Mouse (Mus musculus): ENCODE data around the gene Eng.

The Eng gene

DNA sequence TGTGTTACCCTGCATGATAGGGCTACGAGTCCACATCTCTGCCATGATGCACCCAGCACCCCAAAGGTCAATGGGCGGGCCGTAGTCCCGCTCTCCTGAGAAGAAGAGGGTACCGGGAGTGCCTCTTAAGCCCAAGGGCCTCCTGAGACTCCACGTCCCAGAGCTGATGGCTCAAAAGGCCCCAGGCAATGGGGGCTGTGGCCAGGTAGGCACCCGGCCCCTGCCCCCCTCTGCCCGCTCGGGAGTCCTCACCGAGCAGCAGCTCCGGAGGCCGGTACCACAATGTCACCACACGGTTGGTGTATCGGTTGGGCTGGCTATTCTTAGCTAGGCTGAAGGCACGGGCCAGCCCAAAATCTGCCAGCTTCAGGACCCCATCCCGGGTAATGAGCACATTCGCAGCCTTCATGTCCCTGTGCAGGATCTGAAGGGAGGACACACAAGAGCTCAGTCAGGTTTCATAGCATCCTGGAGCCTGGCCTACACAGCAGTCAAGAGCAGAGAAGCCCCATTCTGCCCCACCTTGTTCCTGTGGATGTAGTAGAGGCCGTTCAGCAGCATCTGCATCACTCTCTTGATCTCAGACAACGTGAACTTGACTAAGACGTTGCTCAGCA, 63.2 kb downstream of the Eng start:
- no peak for DNase-seq (ENCODE audit: low spot score in 2 of 2)

- no peak for DNase-seq (ENCODE audit: low spot score in 2 of 2)
These were observed 64.0 kb downstream of the Eng start for GRCm38 (mm10) chr2:32710425-32710824.

- DNase-seq (ENCODE audit: low spot score in 2 of 2): no peak
These were observed 65.1 kb downstream of the Eng start for GRCm38 (mm10) chr2:32711301-32712056.

GRCm38 (mm10) chr2:32712108-32712551, 65.7 kb downstream of the Eng start:
- peak in 1 of 2 experiments; percentile 36 for DNase-seq (ENCODE audit: low spot score in 2 of 2)

- peak; percentile 88 to 89 for DNase-seq (ENCODE audit: low spot score in 2 of 2)
These were observed 66.2 kb downstream of the Eng start for GRCm38 (mm10) chr2:32712586-32712933.

- DNase-seq (ENCODE audit: low spot score in 2 of 2): peak; percentile 87 to 88
These were observed 66.8 kb downstream of the Eng start, which contains the start of gene Cdk9 for GRCm38 (mm10) chr2:32712934-32713817. Gene Cdk9 (minus strand): TSS chr2:32713076.

DNA sequence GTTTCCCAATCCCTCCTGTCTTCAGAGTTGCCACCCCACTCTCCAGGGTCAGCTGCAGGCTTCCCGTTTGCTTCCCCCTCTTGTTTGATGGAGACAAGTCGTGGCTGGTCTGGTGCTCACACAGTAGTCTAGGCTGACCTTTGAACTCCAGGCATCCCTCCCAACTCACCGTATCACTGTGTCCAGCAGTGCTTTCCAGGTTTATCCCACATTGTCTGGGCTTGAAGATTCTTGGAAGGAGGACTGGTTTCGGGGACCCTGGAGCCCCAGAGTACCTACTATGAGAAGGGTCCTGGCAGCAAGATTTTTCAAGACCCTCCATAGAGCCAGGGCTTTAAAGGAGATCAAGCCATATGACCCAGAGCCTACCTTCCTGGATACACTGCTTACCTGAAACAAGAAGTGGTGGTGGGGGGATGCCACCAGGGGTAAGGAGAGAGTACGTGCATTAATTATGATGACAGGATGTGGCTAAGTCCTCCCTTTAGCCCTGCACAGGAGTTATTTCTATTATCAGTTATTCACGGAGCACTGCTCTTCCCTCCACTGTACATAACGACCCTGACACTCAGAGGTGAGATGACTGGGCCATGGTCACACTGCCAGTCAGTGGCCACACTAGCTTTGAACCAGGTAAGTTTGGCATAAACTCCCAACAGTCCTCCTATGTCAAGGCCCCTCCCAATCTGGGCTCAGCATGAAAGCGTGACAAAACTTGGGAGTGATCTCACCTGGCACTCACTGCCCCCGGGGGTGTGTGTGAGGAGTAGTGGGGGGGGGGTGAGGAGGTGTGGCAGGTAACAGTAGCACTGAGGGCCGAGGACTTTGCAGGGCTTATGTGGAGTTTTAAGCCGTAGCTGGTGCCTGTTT, 68.0 kb downstream of the Eng start:
- no peak for DNase-seq (ENCODE audit: low spot score in 2 of 2)

GRCm38 (mm10) chr2:32714987-32715425, 68.6 kb downstream of the Eng start:
- DNase-seq (ENCODE audit: low spot score in 2 of 2): no peak

GRCm38 (mm10) chr2:32718761-32719160, 72.4 kb downstream of the Eng start:
- DNase-seq (ENCODE audit: low spot score in 2 of 2): peak in 1 of 2 experiments; percentile 20

DNA sequence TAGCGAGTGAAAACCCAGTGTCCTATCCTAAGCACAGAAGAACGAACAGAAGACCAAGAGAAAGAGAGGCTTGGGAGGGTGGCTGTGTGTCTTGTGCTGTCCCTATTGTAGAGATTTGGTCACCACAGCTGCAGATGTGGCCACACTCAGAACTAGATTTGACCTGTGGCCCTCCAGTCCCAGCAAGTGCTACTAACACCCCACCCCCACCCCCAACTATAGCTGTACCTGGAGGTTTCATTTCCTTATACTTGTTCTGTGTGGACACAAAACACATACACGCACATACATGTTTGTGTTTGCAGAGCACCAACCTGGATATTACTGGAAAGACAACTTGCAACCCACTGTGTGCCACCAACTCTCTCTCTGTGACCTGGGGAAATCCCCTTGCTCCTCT, 73.7 kb downstream of the Eng start:
- DNase-seq (ENCODE audit: low spot score in 2 of 2): no peak

- DNase-seq (ENCODE audit: low spot score in 2 of 2): no peak
These were observed 74.4 kb downstream of the Eng start, which contains the start of gene Sh2d3c for GRCm38 (mm10) chr2:32720681-32721229. Gene Sh2d3c (plus strand): TSS chr2:32721055.

GRCm38 (mm10) chr2:32722046-32722445, 75.7 kb downstream of the Eng start:
- DNase-seq (ENCODE audit: low spot score in 2 of 2): no peak

DNA sequence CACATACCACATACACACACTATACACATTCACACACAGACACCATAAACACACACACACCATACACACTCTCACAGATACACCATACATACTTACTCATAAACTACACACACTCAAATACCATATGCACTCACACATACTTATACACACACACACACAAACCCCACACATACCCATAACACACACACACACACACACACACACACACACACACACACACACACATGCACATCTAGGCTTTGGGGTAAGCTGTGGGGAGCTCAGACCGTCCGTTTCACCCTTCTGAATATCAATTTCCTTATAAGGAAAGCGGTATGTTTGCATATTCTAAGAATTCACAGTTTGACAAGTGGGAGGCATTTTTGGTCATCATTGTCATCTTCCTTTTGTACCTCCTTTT, 76.2 kb downstream of the Eng start:
- DNase-seq (ENCODE audit: low spot score in 2 of 2): no peak

DNA sequence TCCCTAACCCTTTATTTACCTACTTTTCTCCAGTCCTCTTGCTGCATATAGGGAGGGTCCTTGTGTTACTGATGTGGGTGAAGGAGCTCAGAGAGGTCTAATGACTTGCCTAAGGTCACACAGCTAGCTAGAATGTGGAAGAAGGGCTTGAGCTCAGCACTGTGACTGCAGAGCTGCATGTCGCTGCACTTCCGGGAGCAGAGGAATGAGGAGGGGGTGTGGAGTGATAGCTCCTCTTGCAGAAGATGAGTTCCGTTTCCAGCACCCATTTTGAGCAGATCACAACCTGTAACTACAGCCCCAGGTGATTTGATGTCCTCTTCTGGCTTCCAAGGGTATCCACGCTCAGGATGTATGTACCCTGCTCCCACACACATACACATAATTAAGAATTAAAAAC, 77.8 kb downstream of the Eng start:
- DNase-seq (ENCODE audit: low spot score in 2 of 2): no peak

DNA sequence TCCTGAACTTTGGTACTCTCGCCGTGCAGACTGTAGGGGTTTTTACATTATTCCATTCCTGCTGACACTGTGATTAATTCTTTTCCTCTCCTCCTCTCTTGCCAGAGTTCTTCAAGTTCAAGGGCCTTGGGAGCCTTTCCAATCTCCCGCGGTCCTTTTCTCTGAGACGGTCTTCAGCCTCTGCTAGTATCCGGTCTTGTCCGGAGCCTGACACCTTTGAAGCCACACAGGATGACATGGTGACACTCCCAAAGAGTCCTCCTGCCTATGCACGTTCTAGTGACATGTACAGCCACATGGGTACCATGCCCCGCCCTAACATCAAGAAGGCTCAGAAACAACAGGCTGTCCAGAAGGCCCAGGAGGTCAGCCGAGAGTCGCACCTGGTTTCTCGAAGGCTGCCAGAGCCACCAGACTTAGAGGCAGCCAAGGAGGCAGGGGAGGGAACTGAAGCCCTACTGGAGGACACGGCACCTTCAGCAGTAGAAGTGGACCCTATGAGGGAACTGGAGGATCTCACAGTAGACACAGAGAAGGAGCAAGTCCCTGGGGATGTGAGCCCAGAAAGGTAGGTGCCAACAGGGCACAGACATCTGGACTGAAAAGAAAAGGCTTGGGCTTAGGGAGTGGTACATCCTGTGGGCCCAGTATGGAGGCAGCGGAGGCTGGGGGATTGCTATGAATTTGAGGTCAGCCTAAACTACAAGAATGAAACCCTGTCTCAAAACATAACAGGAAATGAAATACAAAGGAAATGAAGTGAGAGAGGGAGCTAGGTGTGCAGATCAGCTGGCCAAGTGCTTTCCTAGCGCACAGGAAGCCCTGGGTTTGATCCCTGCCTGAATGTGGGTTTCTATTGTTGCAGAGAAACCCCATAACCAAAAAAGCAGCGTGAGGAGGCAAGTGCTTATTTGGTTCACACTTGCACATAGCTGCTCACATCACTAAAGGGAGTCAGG, 78.7 kb downstream of the Eng start:
- no peak for DNase-seq (ENCODE audit: low spot score in 2 of 2)

DNA sequence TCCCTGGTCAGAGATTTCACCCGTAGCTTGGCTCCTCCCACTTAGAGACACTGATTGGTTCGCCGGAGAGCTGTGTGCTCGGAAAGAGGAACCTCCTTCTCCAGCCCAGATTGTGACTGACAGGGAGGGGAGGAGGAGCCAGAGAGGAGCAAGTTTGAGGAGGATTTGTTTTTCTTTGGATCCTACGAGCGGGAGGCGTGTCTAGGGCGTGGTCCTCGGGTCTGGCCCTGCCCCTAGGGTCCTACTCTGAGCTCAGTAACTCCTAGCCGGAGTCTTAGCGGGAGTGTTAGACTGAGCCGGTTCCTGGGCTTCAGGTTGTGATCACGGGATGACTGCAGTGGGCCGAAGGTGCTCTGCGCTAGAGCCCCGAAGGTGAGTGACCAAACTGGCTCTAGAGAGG, 81.0 kb downstream of the Eng start:
- DNase-seq (ENCODE audit: low spot score in 2 of 2): peak; percentile 76 to 86

DNA sequence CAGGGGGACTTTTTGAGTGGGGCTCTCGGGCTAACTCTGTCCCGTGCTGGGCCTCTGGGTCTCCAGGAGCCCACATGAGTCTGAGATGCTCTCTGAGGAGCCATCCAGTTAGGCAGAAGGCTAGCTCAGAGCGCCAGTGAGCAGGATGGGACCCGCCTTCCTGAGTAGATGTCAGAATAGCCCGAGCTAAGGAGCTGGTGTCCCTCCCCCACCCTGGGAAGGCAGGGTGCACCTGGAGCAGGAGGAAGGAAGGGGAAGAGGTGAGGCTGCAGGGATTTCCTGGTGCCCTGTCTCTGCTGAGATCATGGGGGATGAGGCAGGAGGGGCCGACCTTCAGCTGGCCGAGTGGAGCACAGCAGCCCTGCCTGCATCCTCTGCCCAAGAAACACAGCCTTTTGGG, 82.1 kb downstream of the Eng start:
- DNase-seq (ENCODE audit: low spot score in 2 of 2): no peak

- no peak for DNase-seq (ENCODE audit: low spot score in 2 of 2)
These were observed 83.2 kb downstream of the Eng start for GRCm38 (mm10) chr2:32729547-32729946.

DNA sequence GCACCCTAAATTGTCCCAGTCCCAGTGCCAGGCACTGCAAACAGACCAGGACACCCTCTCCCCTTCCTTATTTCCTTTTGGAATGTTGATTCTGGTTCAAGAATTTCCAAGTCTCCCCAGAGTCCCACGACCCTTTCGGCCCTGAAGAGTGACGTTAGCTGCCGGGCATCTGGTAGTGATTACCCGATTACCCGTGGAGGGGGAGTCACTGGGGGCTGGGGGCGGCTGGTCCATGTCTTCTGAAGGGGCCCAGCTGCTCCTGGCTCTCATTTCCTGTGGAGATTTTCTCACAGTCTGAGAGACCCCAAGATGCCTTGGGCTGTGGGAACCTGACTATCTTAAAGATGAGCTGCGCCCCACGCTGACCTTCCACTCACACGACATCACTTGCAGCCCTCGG, 84.5 kb downstream of the Eng start:
- no peak for DNase-seq (ENCODE audit: low spot score in 2 of 2)

GRCm38 (mm10) chr2:32731911-32732310, 85.5 kb downstream of the Eng start:
- DNase-seq (ENCODE audit: low spot score in 2 of 2): no peak

Measured in right cerebral cortex, postnatal 36 days (tissue).